Mouse (Mus musculus) bone marrow macrophage, adult 2 months (primary cell): Measurements from ENCODE around the gene Fam131c.

Source experiments
- CTCF ChIP-seq: IDR thresholded peaks from 2 replicates; pipeline ENCODE4 v1.5.1; 2012; ENCODE audit warnings: low read depth, mild to moderate bottlenecking, low read length, moderate library complexity
- POLR2A ChIP-seq: IDR thresholded peaks from 2 replicates; pipeline ENCODE4 v1.6.1; 2012; ENCODE audit warnings: mild to moderate bottlenecking, low read depth, low read length, borderline replicate concordance

- no peak for TF ChIP-seq CTCF
- TF ChIP-seq POLR2A: no peak
Observed at GRCm38 (mm10) chr4:141347365-141347797, 20.6 kb upstream of the Fam131c start.
